Mouse (Mus musculus): ENCODE results near the gene Trit1.

The Trit1 gene

DNA sequence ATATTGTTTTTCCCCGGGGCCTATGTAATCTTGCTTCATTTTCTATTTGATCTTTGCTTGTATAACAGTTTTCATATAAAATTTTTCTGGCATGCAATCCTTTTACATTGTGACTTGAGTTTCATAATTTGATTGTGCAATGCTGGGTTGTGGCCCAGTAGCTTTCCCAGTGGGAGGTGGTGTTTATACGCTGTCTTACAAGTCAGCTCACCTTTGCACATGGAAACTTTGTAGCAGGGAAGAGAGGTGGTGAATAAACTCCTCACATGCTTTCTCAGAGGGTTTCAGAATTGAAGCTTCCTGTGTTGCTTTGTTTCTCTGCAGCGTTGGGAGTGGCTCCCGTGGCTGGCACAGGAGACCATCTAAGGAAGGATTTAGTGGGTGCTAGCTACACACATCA lies 28.4 kb downstream of the Trit1 start:
- Histone ChIP-seq H3K4me3 (replicated peaks; ENCODE audit: low read length) (no peak overlapping the region), H3K4me1 (replicated peaks; ENCODE audit: low read depth, low read length) (peaks cover 61% of the 10 kb centered on the region), H3K27me3 (ENCODE audit: insufficient read depth, low read length) (no peaks in the 10 kb centered on the region), H3K36me3 (ENCODE audit: insufficient read depth, low read length) (peaks cover 96% of the 10 kb centered on the region), H3K9me3 (ENCODE audit: low read length) (no peaks in the 10 kb centered on the region)
- TF ChIP-seq CTCF (conservative IDR thresholded peaks at IDR 0.05; ENCODE audit: low read length) (no peak), POU5F1 (IDR thresholded peaks at IDR 0.05; ENCODE audit: borderline replicate concordance, low read length) (no peak), NANOG (IDR thresholded peaks at IDR 0.05; ENCODE audit: borderline replicate concordance, low read length) (no peak)

DNA sequence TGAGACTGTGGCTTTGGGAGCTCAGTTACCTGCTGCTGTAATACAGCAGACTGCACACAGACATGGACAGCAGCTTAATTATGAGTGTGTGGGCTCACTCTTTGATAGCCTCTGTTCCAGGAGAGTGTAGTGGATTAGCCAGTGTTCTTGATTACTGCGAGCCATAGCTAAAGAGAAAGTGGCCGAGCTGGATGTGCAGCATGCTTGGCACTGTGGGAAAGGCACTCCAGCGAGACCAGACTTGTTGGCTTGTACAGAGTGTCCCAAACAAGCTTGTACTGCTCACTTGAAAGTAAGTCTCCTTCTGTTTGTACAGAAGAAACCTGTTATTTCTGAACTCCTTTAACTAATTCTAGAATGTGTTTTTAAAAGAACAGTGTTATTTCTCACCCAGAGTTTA lies 29.9 kb downstream of the Trit1 start:
- peaks cover 96% of the 10 kb centered on the region for H3K36me3 ChIP-seq (ENCODE audit: insufficient read depth, low read length)
- peaks cover 56% of the 10 kb centered on the region for H3K4me1 ChIP-seq (replicated peaks; ENCODE audit: low read depth, low read length)
- no peaks in the 10 kb centered on the region for H3K9me3 ChIP-seq (ENCODE audit: low read length)
- H3K27me3 ChIP-seq (ENCODE audit: insufficient read depth, low read length) = no peaks in the 10 kb centered on the region
- TF ChIP-seq CTCF (conservative IDR thresholded peaks at IDR 0.05; ENCODE audit: low read length) (no peak), NANOG (IDR thresholded peaks at IDR 0.05; ENCODE audit: borderline replicate concordance, low read length) (no peak), POU5F1 (IDR thresholded peaks at IDR 0.05; ENCODE audit: borderline replicate concordance, low read length) (no peak)
- H3K4me3 ChIP-seq (replicated peaks; ENCODE audit: low read length) = no peak overlapping the region

DNA sequence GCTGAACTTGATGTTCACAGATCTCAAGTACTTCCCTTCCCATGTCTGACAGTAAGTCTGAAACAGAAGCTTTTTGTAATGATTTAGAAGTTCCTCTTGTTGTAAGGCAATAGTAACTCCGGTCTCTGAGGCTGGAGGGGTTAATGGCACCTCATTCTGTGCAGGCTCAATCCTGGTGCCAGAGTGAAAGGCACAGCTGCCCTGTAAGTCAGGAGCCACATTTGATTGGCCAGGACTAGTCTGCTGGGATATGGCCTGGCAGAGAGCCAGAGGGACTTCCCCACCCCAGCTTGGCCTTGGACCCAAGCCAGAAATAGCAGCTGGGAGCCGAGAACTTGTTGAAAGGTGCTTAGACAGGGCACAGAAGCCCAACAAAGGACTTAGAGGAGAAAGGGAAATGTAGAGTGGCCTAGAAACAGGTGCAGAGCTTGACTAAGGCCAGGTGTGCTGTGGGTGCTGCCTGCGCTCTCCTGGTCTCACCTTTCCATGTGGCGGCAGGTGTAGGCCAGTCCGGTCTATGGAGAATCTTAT lies 34.3 kb downstream of the Trit1 start:
- no peaks in the 10 kb centered on the region for H3K27me3 ChIP-seq (ENCODE audit: insufficient read depth, low read length)
- H3K9me3 ChIP-seq (ENCODE audit: low read length) = no peaks in the 10 kb centered on the region
- H3K36me3 ChIP-seq (ENCODE audit: insufficient read depth, low read length) = peaks cover 100% of the 10 kb centered on the region
- TF ChIP-seq POU5F1 (IDR thresholded peaks at IDR 0.05; ENCODE audit: borderline replicate concordance, low read length) (no peak), CTCF (conservative IDR thresholded peaks at IDR 0.05; ENCODE audit: low read length) (no peak), NANOG (IDR thresholded peaks at IDR 0.05; ENCODE audit: borderline replicate concordance, low read length) (no peak)
- no peak overlapping the region for H3K4me3 ChIP-seq (replicated peaks; ENCODE audit: low read length)
- peaks cover 39% of the 10 kb centered on the region for H3K4me1 ChIP-seq (replicated peaks; ENCODE audit: low read depth, low read length)

DNA sequence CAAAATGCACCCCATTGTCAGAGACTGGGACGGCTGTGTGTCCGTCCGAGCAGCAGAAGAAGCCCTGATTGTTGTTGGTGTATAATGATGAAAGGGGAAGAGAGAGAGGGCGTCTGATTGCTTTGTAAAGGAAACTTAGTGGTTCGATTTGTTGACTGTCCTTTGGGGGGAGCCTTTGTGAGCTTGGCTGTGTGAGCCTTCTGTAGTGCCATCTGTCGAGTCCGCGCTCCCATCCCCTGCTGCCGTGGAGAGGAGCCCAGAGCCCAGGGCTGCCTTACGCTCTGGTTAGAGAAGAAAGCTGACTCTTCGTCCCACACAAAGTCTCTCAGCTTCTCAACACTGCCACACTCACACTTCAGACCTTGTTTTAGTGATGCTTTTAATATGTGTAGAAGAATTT lies 36.8 kb downstream of the Trit1 start:
- Histone ChIP-seq H3K4me1 (replicated peaks; ENCODE audit: low read depth, low read length) (peaks cover 15% of the 10 kb centered on the region; the same call in 1 of the 2 replicates), H3K4me3 (replicated peaks; ENCODE audit: low read length) (no peak overlapping the region), H3K27me3 (ENCODE audit: insufficient read depth, low read length) (no peaks in the 10 kb centered on the region), H3K9me3 (ENCODE audit: low read length) (no peaks in the 10 kb centered on the region), H3K36me3 (ENCODE audit: insufficient read depth, low read length) (peaks cover 91% of the 10 kb centered on the region)
- TF ChIP-seq POU5F1 (IDR thresholded peaks at IDR 0.05; ENCODE audit: borderline replicate concordance, low read length) = no peak
- TF ChIP-seq NANOG (IDR thresholded peaks at IDR 0.05; ENCODE audit: borderline replicate concordance, low read length) = no peak
- TF ChIP-seq CTCF (conservative IDR thresholded peaks at IDR 0.05; ENCODE audit: low read length) = no peak

DNA sequence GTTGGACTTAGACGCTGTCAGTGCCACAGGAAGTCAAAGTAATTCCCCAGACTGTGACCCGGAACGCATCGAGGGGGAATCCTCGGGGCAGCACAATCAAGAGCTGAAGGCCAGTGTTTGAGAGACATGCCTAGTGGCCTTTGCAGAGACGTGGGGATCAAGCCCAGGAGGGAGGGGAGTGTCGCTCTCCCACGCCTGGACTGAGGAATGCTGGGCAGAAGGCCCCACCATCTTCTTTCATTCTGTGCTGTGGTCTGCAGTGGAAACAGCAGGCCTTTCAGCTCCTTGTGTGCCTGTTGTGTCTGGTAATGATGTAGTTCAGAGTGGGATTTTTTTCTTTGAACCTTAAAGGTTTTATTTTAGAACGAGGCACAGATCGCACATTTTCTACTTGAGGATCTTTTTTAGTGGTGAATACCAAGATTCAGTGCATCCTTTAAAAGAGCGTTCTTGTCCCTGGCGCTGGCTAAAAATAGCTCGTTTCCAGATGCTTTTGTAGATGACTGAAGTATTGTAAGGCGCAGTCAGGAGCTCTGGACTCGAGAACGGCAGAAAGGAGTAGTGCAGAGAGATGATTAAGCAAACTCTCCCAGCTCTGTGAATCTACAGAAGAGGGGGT lies 37.9 kb downstream of the Trit1 start:
- no peak overlapping the region for H3K4me3 ChIP-seq (replicated peaks; ENCODE audit: low read length)
- H3K9me3 ChIP-seq (ENCODE audit: low read length) = no peaks in the 10 kb centered on the region
- H3K4me1 ChIP-seq (replicated peaks; ENCODE audit: low read depth, low read length) = peaks cover 6% of the 10 kb centered on the region; the same call in 1 of the 2 replicates
- no peaks in the 10 kb centered on the region for H3K27me3 ChIP-seq (ENCODE audit: insufficient read depth, low read length)
- no peak for TF ChIP-seq CTCF (conservative IDR thresholded peaks at IDR 0.05; ENCODE audit: low read length)
- TF ChIP-seq NANOG (IDR thresholded peaks at IDR 0.05; ENCODE audit: borderline replicate concordance, low read length) = no peak
- TF ChIP-seq POU5F1 (IDR thresholded peaks at IDR 0.05; ENCODE audit: borderline replicate concordance, low read length) = no peak
- peaks cover 80% of the 10 kb centered on the region for H3K36me3 ChIP-seq (ENCODE audit: insufficient read depth, low read length)

DNA sequence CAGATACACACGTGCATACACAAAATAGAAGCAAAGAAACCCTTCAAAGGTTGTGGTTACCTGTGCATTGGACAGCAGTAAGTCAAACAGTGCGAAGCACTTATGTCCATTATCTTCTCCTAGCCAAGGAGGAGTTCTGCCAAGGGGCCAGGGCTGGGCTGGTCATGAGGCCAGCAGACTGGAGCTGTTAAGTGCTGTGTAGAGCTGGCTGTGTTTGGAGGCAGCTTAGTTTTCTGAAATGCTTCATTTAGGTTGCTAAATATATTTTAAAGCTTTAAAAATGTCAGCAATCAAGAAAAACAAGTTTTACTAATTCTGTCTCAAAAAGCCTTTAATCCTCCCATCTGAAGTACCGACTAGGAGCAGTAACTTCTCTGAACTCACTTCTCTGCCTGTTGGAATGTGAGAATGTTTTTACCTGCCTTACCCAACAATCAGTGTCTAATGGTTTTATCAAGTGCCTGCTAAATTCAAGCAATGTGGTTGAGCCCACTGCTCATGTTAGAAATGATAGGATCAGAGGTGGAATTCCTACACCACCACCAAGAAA lies 40.2 kb downstream of the Trit1 start:
- no peaks in the 10 kb centered on the region for H3K27me3 ChIP-seq (ENCODE audit: insufficient read depth, low read length)
- peaks cover 57% of the 10 kb centered on the region for H3K36me3 ChIP-seq (ENCODE audit: insufficient read depth, low read length)
- peaks cover 14% of the 10 kb centered on the region for H3K4me1 ChIP-seq (replicated peaks; ENCODE audit: low read depth, low read length)
- H3K9me3 ChIP-seq (ENCODE audit: low read length) = no peaks in the 10 kb centered on the region
- H3K4me3 ChIP-seq (replicated peaks; ENCODE audit: low read length) = no peak overlapping the region
- TF ChIP-seq CTCF (conservative IDR thresholded peaks at IDR 0.05; ENCODE audit: low read length) = no peak
- no peak for TF ChIP-seq POU5F1 (IDR thresholded peaks at IDR 0.05; ENCODE audit: borderline replicate concordance, low read length)
- TF ChIP-seq NANOG (IDR thresholded peaks at IDR 0.05; ENCODE audit: borderline replicate concordance, low read length) = no peak

DNA sequence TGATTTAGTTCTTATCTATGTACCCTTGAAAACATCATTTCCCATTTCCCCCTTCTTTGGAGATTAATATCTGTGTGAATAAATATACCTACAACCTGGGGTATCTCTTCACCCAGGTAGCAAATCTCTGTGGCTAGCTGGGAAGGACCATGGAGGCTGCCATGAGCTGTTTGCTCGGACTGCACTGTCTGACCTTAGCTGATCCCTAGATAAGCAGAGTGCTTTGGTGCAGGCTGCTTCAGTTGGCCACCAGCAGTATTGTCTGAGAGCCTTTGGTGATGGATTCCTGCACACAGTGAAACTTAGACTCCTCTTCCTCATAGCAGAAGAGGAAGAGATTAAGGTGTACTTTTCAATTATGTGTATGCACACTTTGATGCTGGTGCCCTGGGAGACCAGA lies 41.6 kb downstream of the Trit1 start:
- no peak overlapping the region for H3K4me3 ChIP-seq (replicated peaks; ENCODE audit: low read length)
- peaks cover 10% of the 10 kb centered on the region for H3K4me1 ChIP-seq (replicated peaks; ENCODE audit: low read depth, low read length)
- peaks cover 44% of the 10 kb centered on the region for H3K36me3 ChIP-seq (ENCODE audit: insufficient read depth, low read length)
- H3K9me3 ChIP-seq (ENCODE audit: low read length) = no peaks in the 10 kb centered on the region
- 0 out of 2 replicates have a peak, but pooled peaks cover 3% of the 10 kb centered on the region for H3K27me3 ChIP-seq (ENCODE audit: insufficient read depth, low read length)
- TF ChIP-seq CTCF (conservative IDR thresholded peaks at IDR 0.05; ENCODE audit: low read length) (no peak), NANOG (IDR thresholded peaks at IDR 0.05; ENCODE audit: borderline replicate concordance, low read length) (no peak), POU5F1 (IDR thresholded peaks at IDR 0.05; ENCODE audit: borderline replicate concordance, low read length) (no peak)

DNA sequence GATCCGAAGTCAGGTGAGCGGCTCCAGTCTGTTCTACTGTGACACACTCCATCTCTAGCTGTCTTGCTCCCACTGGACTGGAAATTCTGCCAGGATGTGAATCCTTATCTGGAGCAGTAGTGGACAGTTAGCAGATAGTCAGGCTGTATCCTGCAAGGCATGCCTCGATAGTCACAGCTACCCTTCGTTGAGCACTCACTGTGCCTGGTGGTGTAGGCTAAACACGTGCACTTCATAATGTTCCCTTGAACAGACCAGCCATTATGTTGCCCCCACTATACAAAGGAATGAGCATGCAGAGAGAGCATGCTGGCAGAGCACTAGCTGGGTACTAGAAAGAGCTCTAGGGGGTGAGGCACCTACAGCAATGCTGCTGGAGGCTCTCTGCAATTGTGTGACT lies 45.3 kb downstream of the Trit1 start:
- Histone ChIP-seq H3K27me3 (ENCODE audit: insufficient read depth, low read length) (peaks cover 5% of the 10 kb centered on the region), H3K36me3 (ENCODE audit: insufficient read depth, low read length) (peaks cover 7% of the 10 kb centered on the region; the same call in 1 of the 2 replicates), H3K4me3 (replicated peaks; ENCODE audit: low read length) (no peak overlapping the region), H3K4me1 (replicated peaks; ENCODE audit: low read depth, low read length) (peaks cover 8% of the 10 kb centered on the region), H3K9me3 (ENCODE audit: low read length) (no peaks in the 10 kb centered on the region)
- TF ChIP-seq CTCF (conservative IDR thresholded peaks at IDR 0.05; ENCODE audit: low read length) (no peak), NANOG (IDR thresholded peaks at IDR 0.05; ENCODE audit: borderline replicate concordance, low read length) (no peak), POU5F1 (IDR thresholded peaks at IDR 0.05; ENCODE audit: borderline replicate concordance, low read length) (no peak)

Measured in E14TG2a.4 (cell line).